Mouse (Mus musculus): Measurements from ENCODE around the gene Pex6. TPM values are rescaled to one million over a fixed set of nuclear protein-coding genes. Genes with fewer than 3 reads are reported as not detected.
A peak's percentile ranks its signal among the peaks of the same experiment; 100 is the strongest.

Pex6 gene
- polyA plus RNA-seq, 1 experiment from 2014 or later: 18.5 TPM

DNA sequence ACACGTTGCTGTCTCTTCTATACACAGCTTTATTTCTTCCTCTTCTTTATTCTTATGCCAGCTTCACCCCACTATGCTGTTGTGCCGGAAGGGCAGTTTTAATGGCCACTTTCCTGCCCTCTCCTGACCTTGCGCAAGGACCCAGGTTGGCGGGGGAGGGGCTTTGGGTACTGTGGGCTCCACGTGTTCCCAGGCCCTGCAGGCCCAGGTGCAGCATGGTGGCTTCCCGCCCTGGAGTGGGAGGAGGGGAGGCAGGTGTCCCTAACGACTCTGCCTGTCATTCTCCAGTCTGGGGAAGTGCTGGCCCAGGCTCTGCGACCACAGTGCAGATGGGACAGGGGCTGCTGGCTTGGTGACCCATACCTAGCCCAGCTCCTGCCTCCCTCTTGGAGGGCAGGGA is 56.6 kb downstream of the Pex6 start:
- no peak overlapping the region for H3K27ac ChIP-seq (ENCODE audit: low read length)
- DNase-seq (ENCODE audit: low spot score): no peak

DNA sequence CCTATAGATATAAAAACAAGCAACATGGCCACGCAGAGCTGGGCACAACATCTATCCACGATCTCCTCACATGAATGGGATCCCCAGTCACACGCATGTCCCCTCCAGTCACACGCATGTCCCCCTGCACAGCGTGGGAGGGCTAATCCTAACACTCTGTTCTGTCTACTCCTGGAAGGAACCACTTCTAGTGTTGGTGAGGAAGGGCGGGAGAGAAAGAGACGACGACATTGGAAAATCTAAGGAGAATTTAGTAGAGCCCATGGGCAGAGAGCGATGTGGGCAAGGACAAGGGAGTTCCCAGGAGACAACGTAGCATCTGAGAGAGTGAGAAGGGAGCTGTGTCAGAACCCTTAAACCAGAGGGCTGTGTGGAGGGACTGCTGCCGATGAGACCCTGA is 59.3 kb downstream of the Pex6 start:
- 89% methylated on average over 11 of the region's 11 CpGs for WGBS
- ATAC-seq: no peak
- Histone ChIP-seq H3K27ac (ENCODE audit: low read length) (no peak overlapping the region), H3K27me3 (replicated peaks; ENCODE audit: insufficient read depth, low read length) (no peaks in the 10 kb centered on the region), H3K4me3 (ENCODE audit: low read depth, low read length) (no peak overlapping the region), H3K4me1 (ENCODE audit: insufficient read depth, low read depth, low read length) (peaks cover 3% of the 10 kb centered on the region; the same call in 1 of the 2 replicates), H3K9ac (replicated peaks; ENCODE audit: low read depth) (no peak overlapping the region), H3K9me3 (ENCODE audit: low read length) (no peaks in the 10 kb centered on the region), H3K4me2 (replicated peaks; ENCODE audit: low read depth, low read length) (no peak overlapping the region), H3K36me3 (ENCODE audit: insufficient read depth, low read length) (0 out of 2 replicates have a peak, but pooled peaks cover 6% of the 10 kb centered on the region)
- no peak for TF ChIP-seq CTCF (IDR thresholded peaks at IDR 0.05)
- no peak for TF ChIP-seq EP300 (IDR thresholded peaks at IDR 0.05)
- no peak for DNase-seq (ENCODE audit: low spot score)

More for the DNA sequence above, 56.6 kb downstream of the Pex6 start:
- Histone ChIP-seq H3K27me3 (replicated peaks; ENCODE audit: insufficient read depth, low read length) (no peaks in the 10 kb centered on the region), H3K36me3 (ENCODE audit: insufficient read depth, low read length) (no peaks in the 10 kb centered on the region), H3K4me2 (replicated peaks; ENCODE audit: low read depth, low read length) (no peak overlapping the region), H3K9ac (replicated peaks; ENCODE audit: low read depth) (no peak overlapping the region), H3K4me1 (ENCODE audit: insufficient read depth, low read depth, low read length) (peaks cover 3% of the 10 kb centered on the region; the same call in 1 of the 2 replicates), H3K9me3 (ENCODE audit: low read length) (no peaks in the 10 kb centered on the region), H3K4me3 (ENCODE audit: low read depth, low read length) (no peak overlapping the region)
- TF ChIP-seq CTCF (IDR thresholded peaks at IDR 0.05) (no peak), EP300 (IDR thresholded peaks at IDR 0.05) (no peak)
- 34% methylated on average over 8 of the region's 8 CpGs for WGBS
- no peak for ATAC-seq

DNA sequence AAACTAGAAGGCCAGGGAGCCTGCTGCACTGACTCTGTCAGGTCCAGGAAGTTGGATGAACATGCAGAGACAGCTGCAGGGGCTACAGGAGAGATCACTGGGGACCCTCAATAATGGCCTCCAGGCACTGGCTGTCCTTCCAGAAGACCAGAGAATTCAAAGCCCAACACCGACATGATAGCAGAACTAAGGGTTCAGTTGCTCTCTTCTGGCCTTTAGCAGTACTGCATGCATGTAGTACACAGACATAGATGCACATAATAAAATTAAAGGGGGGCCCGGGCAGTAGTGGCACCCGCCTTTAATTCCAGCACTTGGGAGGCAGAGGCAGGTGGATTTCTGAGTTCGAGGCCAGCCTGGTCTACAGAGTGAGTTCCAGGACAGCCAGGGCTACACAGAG is 59.8 kb downstream of the Pex6 start:
- ATAC-seq (no peak), DNase-seq (ENCODE audit: low spot score) (no peak)
- H3K9ac ChIP-seq (replicated peaks; ENCODE audit: low read depth): no peak overlapping the region
- H3K4me3 ChIP-seq (ENCODE audit: low read depth, low read length): no peak overlapping the region
- H3K27me3 ChIP-seq (replicated peaks; ENCODE audit: insufficient read depth, low read length): no peaks in the 10 kb centered on the region
- H3K4me2 ChIP-seq (replicated peaks; ENCODE audit: low read depth, low read length): no peak overlapping the region
- no peak overlapping the region for H3K27ac ChIP-seq (ENCODE audit: low read length)
- TF ChIP-seq CTCF (IDR thresholded peaks at IDR 0.05) (peak; percentile 39), EP300 (IDR thresholded peaks at IDR 0.05) (no peak)
- 0 out of 2 replicates have a peak, but pooled peaks cover 10% of the 10 kb centered on the region for H3K36me3 ChIP-seq (ENCODE audit: insufficient read depth, low read length)
- H3K4me1 ChIP-seq (ENCODE audit: insufficient read depth, low read depth, low read length): peaks cover 3% of the 10 kb centered on the region; the same call in 1 of the 2 replicates
- no peaks in the 10 kb centered on the region for H3K9me3 ChIP-seq (ENCODE audit: low read length)
- WGBS: 88% methylated on average over 4 of the region's 4 CpGs

DNA sequence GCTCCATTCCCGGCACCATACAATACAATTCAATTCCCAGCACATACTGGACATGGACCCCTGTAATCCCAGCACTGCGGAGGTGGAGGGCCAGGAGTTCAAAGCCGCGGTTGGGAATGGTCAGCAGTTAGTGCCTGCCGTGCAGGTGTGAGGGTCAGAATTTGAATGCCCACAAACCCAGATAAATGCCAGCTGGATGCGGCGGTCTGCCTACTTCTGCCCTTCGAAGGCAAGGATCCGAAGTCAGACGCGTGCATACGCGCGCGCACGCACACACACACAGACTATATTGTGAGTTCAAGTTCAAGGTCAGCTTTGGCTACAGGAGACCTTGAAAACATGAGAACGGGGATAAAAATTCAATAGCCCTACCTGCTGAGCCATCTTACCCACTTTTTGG is 60.4 kb downstream of the Pex6 start:
- H3K4me2 ChIP-seq (replicated peaks; ENCODE audit: low read depth, low read length): peak overlapping the region; percentile 95
- ATAC-seq: no peak
- H3K27ac ChIP-seq (ENCODE audit: low read length): peak overlapping the region; percentile 84
- H3K9me3 ChIP-seq (ENCODE audit: low read length): no peaks in the 10 kb centered on the region
- H3K4me3 ChIP-seq (ENCODE audit: low read depth, low read length): peak overlapping the region; percentile 82
- DNase-seq (ENCODE audit: low spot score): no peak
- H3K27me3 ChIP-seq (replicated peaks; ENCODE audit: insufficient read depth, low read length): no peaks in the 10 kb centered on the region
- H3K9ac ChIP-seq (replicated peaks; ENCODE audit: low read depth): no peak overlapping the region
- H3K4me1 ChIP-seq (ENCODE audit: insufficient read depth, low read depth, low read length): peaks cover 3% of the 10 kb centered on the region; the same call in 1 of the 2 replicates
- 0 out of 2 replicates have a peak, but pooled peaks cover 15% of the 10 kb centered on the region for H3K36me3 ChIP-seq (ENCODE audit: insufficient read depth, low read length)
- 61% methylated on average over 17 of the region's 17 CpGs for WGBS
- TF ChIP-seq EP300 (IDR thresholded peaks at IDR 0.05): no peak

DNA sequence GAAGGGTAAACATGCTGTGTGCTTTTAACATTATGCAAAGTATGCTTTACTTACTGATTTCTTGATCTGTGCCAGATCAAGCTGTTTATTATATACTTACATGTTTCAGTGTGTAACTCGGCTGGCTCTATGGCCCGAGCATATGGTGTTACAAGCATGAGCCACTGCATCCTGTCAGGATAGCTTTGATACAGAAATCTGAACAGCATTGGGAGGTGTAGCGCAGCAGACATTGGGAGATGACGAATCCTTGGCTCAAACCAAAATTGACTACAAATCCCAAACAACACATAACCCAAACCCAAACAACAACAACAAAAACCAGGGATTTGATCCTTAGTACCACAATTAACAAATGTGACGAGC is 60.8 kb downstream of the Pex6 start:
- DNase-seq (ENCODE audit: low spot score) (no peak), ATAC-seq (peak; percentile 20; the same call in 1 of the 2 replicates)
- H3K4me2 ChIP-seq (replicated peaks; ENCODE audit: low read depth, low read length): peak overlapping the region; percentile 95
- peak overlapping the region; percentile 82 for H3K4me3 ChIP-seq (ENCODE audit: low read depth, low read length)
- H3K9me3 ChIP-seq (ENCODE audit: low read length): no peaks in the 10 kb centered on the region
- H3K36me3 ChIP-seq (ENCODE audit: insufficient read depth, low read length): 0 out of 2 replicates have a peak, but pooled peaks cover 15% of the 10 kb centered on the region
- H3K4me1 ChIP-seq (ENCODE audit: insufficient read depth, low read depth, low read length): peaks cover 3% of the 10 kb centered on the region; the same call in 1 of the 2 replicates
- H3K27me3 ChIP-seq (replicated peaks; ENCODE audit: insufficient read depth, low read length): no peaks in the 10 kb centered on the region
- peak overlapping the region; percentile 71 for H3K9ac ChIP-seq (replicated peaks; ENCODE audit: low read depth)
- H3K27ac ChIP-seq (ENCODE audit: low read length): peak overlapping the region; percentile 84
- WGBS: 5% methylated on average over 5 of the region's 5 CpGs
- TF ChIP-seq EP300 (IDR thresholded peaks at IDR 0.05) (no peak), CTCF (IDR thresholded peaks at IDR 0.05) (no peak)

DNA sequence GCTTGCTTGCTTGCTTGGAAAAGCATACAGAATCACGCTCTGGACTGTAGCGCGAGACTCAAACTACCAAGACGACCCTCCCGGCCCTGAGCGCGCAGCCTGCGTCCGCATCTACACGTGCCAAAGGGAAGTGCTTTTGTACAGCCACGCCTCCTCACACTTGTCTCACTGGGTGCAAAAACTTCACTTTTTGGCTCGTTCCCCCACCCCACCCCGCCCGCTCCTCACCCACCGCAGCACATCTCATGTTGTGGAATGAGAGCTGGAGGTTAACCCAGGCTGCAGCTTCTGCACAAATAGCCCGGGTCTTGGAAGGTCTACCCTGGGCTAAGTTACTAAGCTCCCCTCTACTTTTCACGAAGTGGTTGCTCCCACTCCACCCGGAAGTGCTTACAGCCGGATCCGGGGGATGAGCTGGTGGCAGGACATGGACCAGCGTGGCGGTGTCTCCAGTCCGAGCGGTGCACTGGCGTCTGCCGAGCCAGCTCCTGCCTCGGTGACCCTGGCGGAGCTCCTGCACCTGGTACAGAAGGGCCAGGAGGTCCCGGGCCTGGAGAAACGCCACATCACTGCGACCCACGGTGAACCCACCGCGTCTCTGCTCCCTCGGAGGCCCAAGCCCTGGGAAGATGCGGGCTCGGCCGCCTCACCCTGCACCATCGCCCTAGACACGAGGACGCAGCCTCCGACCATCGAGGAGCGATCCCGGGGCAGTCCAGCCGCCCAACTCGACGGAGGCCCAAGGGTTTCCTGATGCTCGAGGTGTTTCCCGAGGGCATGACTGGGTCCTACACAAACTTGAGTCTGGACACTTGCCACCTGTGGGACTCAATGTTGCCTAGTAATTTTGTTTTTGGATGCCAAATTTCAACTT is 61.4 kb downstream of the Pex6 start, which contains the start of gene 2310039H08Rik:
Gene 2310039H08Rik (plus strand): TSS at position 232 of the 874 bp plus-strand sequence.
- ATAC-seq (peak; percentile 90), DNase-seq (ENCODE audit: low spot score) (peak; percentile 95)
- no peaks in the 10 kb centered on the region for H3K9me3 ChIP-seq (ENCODE audit: low read length)
- TF ChIP-seq CTCF (IDR thresholded peaks at IDR 0.05): no peak
- TF ChIP-seq EP300 (IDR thresholded peaks at IDR 0.05): no peak
- no peaks in the 10 kb centered on the region for H3K27me3 ChIP-seq (replicated peaks; ENCODE audit: insufficient read depth, low read length)
- peak within 1 kb of the TSS; percentile 95 for H3K4me2 ChIP-seq (replicated peaks; ENCODE audit: low read depth, low read length)
- peaks cover 3% of the 10 kb centered on the region; the same call in 1 of the 2 replicates for H3K4me1 ChIP-seq (ENCODE audit: insufficient read depth, low read depth, low read length)
- 1% methylated on average over 50 of the region's 50 CpGs for WGBS
- H3K27ac ChIP-seq (ENCODE audit: low read length): peak within 1 kb of the TSS; percentile 84
- peak within 1 kb of the TSS; percentile 82 for H3K4me3 ChIP-seq (ENCODE audit: low read depth, low read length)
- H3K36me3 ChIP-seq (ENCODE audit: insufficient read depth, low read length): peaks cover 20% of the 10 kb centered on the region; the same call in 1 of the 2 replicates
- H3K9ac ChIP-seq (replicated peaks; ENCODE audit: low read depth): peak within 1 kb of the TSS; percentile 71

Data from lung, postnatal 0 days (tissue).